Mouse (Mus musculus) spleen, adult 2 months (tissue): Measurements from ENCODE around the gene Rc3h2.

Experiments
- CTCF ChIP-seq: fragments of 200-500 bp; IDR thresholded peaks from 2 replicates; pipeline ENCODE4 v1.5.1; 2011; ENCODE audit warnings: mild to moderate bottlenecking, inconsistent platforms; ENCODE audit not compliant: insufficient read depth, insufficient read length, insufficient replicate concordance; ENCODE audit errors: extremely low read depth
- POLR2A ChIP-seq: fragments of 200-500 bp; IDR thresholded peaks from 2 replicates; pipeline ENCODE4 v1.6.1; 2011; ENCODE audit warnings: low read depth, low read length, inconsistent platforms

GRCm38 (mm10) chr2:37333321-37333720 lies 89.4 kb downstream of the Rc3h2 start:
- no peak for TF ChIP-seq CTCF
- TF ChIP-seq POLR2A = no peak
